ENCODE assay signal across 27 mouse cellular contexts in genomic region chr10:116977455-116977854, GRCm38 (mm10). TPM values are rescaled to one million over a fixed set of nuclear protein-coding genes. Genes with fewer than 3 reads are reported as not detected.
"Had no signal": no experiment of that assay in that cellular context is flagged by ENCODE, and none has a peak within 500 bp of the region (broad histone marks: within the 10 kb centered on the region; RNA-seq: fewer than 3 reads in every experiment).

No protein-coding gene starts in this region.

- DNase-seq: left cerebral cortex, postnatal 4 days; liver, postnatal 0 days; lung, embryonic 14.5 days; lung, postnatal 10 days; lung, postnatal 4 days; right cerebral cortex, adult 18-20 months; right cerebral cortex, postnatal 14 days; right cerebral cortex, postnatal 4 days; thymus, adult 2 months; thymus, postnatal 14 days; thymus, postnatal 4 days had no signal

- H3K27me3 ChIP-seq: limb, embryonic 12.5 days; limb, embryonic 15.5 days; midbrain, embryonic 12.5 days; midbrain, embryonic 15.5 days; neural tube, embryonic 12.5 days; neural tube, embryonic 15.5 days had no signal

- H3K27ac ChIP-seq: limb, embryonic 12.5 days; limb, embryonic 15.5 days; liver, embryonic 14.5 days; midbrain, embryonic 12.5 days; midbrain, embryonic 15.5 days; neural tube, embryonic 12.5 days; neural tube, embryonic 15.5 days; stomach, postnatal 0 days had no signal

- H3K4me1 ChIP-seq: limb, embryonic 12.5 days; limb, embryonic 15.5 days; midbrain, embryonic 12.5 days; midbrain, embryonic 15.5 days; neural tube, embryonic 12.5 days; neural tube, embryonic 15.5 days had no signal

- H3K4me2 ChIP-seq: limb, embryonic 12.5 days; limb, embryonic 15.5 days; liver, embryonic 11.5 days; lung, embryonic 14.5 days; midbrain, embryonic 12.5 days; midbrain, embryonic 15.5 days; neural tube, embryonic 12.5 days; neural tube, embryonic 15.5 days had no signal

- H3K9me3 ChIP-seq: limb, embryonic 12.5 days; limb, embryonic 15.5 days; midbrain, embryonic 12.5 days; midbrain, embryonic 15.5 days; neural tube, embryonic 12.5 days; neural tube, embryonic 15.5 days had no signal

- ATAC-seq: liver, postnatal 0 days; midbrain, embryonic 15.5 days had no signal

- H3K9ac ChIP-seq: limb, embryonic 12.5 days; limb, embryonic 15.5 days; liver, embryonic 14.5 days; liver, postnatal 0 days; lung, embryonic 14.5 days; midbrain, embryonic 12.5 days; midbrain, embryonic 15.5 days; neural tube, embryonic 12.5 days; neural tube, embryonic 15.5 days had no signal

- H3K4me3 ChIP-seq: limb, embryonic 12.5 days; limb, embryonic 15.5 days; midbrain, embryonic 12.5 days; midbrain, embryonic 15.5 days; neural tube, embryonic 12.5 days; neural tube, embryonic 15.5 days had no signal

- H3K36me3 ChIP-seq: limb, embryonic 12.5 days; limb, embryonic 15.5 days; midbrain, embryonic 12.5 days; midbrain, embryonic 15.5 days; neural tube, embryonic 12.5 days; neural tube, embryonic 15.5 days had no signal

RNA-seq across cellular contexts. Expression of gene Gm10271, which starts 5.0 kb away (rescaled TPM):
- total RNA-seq: layer of hippocampus, adult 18-20 months; layer of hippocampus, postnatal 14 days; left cerebral cortex, adult 8-10 months; left cerebral cortex, postnatal 14 days; left cerebral cortex, postnatal 4 days; megakaryocyte, adult 5-6 weeks had no signal
- polyA plus RNA-seq: intestine, embryonic 14.5 days; limb, embryonic 12.5 days; limb, embryonic 15.5 days; liver, embryonic 11.5 days; liver, embryonic 14.5 days; liver, postnatal 0 days; lung, embryonic 14.5 days; midbrain, embryonic 12.5 days; midbrain, embryonic 15.5 days; neural tube, embryonic 12.5 days; neural tube, embryonic 15.5 days; stomach, embryonic 14.5 days; stomach, postnatal 0 days; thymus, adult 2 months had no signal

RNA-seq across cellular contexts. Expression of gene Best3, which starts 8.7 kb away (rescaled TPM):
- total RNA-seq: megakaryocyte, adult 5-6 weeks had no signal
- polyA plus RNA-seq: liver, embryonic 11.5 days; liver, embryonic 14.5 days; liver, postnatal 0 days; stomach, embryonic 14.5 days had no signal
